Mouse (Mus musculus) sigmoid colon, adult 10 weeks (tissue): Measurements from ENCODE around the gene Olfr1358. TPM values are rescaled to one million over a fixed set of nuclear protein-coding genes. Genes with fewer than 3 reads are reported as not detected.

Experiments used
- polyA plus RNA-seq: library from polyadenylated mRNA; stranded (reverse); fragments of 350-450 nt; fragmentation: Illumina TruSeq; extraction: RNeasy Lipid Tissue Mini Kit (QIAGEN cat#74804); gene quantifications from one replicate; pipeline ENCODE4 v1.2.3, GENCODE M21; 2014; ENCODE audit warnings: low read depth, low replicate concordance

The Olfr1358 gene
- not detected for polyA plus RNA-seq

DNA sequence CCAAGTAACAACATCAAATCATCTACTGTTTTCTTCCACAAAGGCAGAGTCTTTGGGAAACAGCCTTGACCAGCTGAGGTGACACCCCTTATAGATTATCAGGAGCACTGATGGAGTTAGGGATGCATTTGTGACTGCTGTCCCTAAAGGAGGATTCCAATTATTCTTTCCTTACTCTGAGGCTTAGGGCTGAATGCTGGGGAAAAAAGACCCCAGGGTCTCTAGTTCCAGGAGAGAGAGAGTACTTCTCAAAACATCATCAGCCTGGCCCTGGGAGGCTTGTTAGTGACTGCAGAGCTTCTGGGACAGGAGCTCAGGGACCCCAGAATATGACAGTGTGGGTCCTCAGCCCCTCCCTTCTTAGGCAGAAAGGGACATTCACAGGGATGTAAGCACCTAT is at the start of gene Olfr1358:
TSS of gene Olfr1358 (plus strand) at position 301 of the 400 bp plus-strand sequence.

Other genes starting within 250 kb of the Olfr1358 start
- 11.5 TPM for gene Agpat3, start 164.9 kb upstream of the Olfr1358 start, polyA plus RNA-seq
- 24.8 TPM for gene Rrp1, start 104.4 kb upstream of the Olfr1358 start, polyA plus RNA-seq
- gene Cstb, start 91.8 kb upstream of the Olfr1358 start, polyA plus RNA-seq: 58.7 TPM
- gene Pdxk, start 52.5 kb upstream of the Olfr1358 start, polyA plus RNA-seq: 7.9 TPM
- 5.2 TPM for gene Ilvbl, start 56.9 kb downstream of the Olfr1358 start, polyA plus RNA-seq
- 2.2 TPM for gene Syde1, start 74.5 kb downstream of the Olfr1358 start, polyA plus RNA-seq
- gene Olfr1357, start 100.6 kb downstream of the Olfr1358 start, polyA plus RNA-seq: not detected
- gene Casp14, start 200.9 kb downstream of the Olfr1358 start, polyA plus RNA-seq: 32.4 TPM
- not detected for gene Ccdc105, start 235.6 kb downstream of the Olfr1358 start, polyA plus RNA-seq